Mouse (Mus musculus) cerebral cortex, adult 2 months (tissue): Measurements from ENCODE around the gene Trip4.

Experiments
- WGBS: fragments of 180-500 bp; shearing (Covaris S2); methylation state at CpG from one replicate; pipeline ENCODE4 v1.1.7; 2018; 5-methylcytosine and 5-hydroxymethylcytosine counted together

Trip4 gene

DNA sequence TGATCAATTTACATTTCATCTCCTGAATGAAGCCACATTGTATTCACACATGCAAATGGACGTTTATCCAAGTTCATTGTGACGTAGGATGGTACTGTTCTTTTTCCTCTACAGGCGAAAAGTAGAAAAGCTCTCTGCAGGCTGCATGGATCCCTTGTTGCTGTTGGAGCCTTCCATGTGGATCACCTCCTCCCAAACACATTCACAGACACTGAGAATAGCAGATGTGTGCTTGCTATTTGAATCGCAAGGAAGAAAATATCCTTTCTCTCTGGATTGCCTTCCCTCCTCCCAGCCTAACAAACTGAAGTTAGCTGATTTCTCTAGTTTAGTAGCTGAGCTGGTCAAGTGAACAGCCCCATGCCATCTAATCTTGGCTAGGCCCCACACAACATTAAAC lies 78.3 kb downstream of the Trip4 start:
- WGBS: 33% methylated on average over 4 of the region's 4 CpGs

DNA sequence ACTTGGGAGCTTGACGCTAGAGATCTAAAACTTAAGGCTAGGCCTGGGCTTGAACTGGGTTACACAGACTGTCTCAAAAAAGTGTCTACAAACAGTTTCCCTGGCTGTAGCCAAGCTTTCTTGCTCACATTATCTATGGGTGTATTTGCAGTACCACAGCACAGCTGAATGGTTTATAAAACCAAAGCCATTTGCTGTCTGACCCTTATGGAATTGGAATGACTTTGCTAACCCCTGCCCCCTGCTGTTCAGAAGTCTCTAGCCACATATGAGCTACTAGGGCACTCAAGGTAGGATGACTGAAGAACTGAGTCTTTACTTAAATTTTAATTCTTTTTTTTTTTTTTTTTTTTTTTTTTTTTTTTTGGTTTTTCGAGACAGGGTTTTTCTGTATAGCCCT lies 79.2 kb downstream of the Trip4 start:
- 58% methylated on average over 2 of the region's 2 CpGs for WGBS

DNA sequence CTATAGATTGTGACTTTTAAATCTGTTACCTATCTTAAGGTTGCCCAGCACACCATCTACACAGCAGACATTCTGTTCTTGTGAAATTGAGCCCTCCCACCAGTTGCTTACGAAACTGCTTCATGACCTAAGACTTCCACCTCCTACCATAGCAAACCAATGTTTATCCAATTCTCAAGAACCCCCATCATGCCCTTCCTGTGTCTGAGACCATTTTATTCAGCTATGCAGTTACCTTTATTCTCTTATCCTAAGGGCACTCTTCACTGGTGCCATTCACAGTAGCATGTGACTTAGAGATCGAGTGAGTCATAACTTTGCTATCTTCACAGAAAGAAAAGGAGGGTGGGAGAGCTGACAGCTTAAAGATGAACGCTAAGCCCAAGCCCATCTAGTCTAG lies 80.1 kb downstream of the Trip4 start:
- 43% methylated on average over 3 of the region's 3 CpGs for WGBS

DNA sequence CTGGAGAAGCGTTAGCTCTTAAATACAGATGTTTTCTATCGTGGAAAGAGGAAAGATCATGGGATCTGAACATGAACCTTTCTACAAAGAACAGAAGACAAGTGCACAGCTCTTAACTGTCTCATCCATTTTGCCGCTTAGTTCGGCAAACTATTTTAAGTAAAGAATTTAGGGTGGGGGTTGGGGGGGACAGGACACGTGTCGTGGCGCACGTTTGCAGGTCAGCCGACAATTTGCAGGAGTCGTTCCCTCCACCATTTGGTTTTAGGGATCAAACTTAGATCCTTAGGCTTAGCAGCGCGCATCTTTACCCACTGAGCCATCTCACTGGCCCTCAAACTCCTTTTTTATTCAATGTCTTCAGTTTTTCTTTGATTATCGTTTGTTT lies 80.6 kb downstream of the Trip4 start:
- WGBS: 3% methylated on average over 13 of the region's 13 CpGs

DNA sequence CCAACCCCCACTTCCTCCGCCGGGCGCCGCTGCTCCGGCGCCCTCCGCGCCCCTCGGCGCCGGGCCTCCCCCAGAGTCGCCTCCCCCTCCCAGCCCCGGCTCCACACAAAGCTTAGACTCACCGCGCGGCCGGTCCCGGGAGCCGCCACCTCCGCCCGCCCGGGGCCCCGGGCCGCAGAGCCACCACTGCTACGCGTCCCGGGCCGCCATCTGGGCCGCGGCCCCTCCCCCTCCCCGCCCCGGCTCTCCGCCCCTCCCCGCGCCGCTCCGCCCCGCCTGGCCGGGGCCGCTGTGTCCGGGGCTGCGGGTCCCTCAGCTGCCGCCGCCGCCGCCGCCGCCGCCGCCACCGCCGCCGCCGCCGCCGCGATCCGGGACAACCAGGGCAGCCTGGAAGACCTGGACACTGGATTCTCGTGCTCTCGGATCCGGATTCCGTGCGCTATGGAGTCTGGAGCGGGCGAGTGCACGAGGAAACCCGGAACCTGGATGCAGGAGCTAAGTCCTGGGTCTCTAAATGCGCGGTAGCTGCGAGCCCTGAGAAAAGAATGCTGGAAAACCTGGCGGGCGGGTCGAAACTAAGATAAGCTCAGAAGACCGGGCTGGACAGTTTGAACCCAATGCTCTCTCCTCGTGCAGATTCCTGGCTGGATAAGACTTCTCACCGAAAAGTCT lies 81.1 kb downstream of the Trip4 start, which contains the start of gene Zfp609:
Gene Zfp609 (minus strand): TSS at position 221 of the 672 bp plus-strand sequence.
- WGBS: 1% methylated on average over 68 of the region's 76 CpGs

DNA sequence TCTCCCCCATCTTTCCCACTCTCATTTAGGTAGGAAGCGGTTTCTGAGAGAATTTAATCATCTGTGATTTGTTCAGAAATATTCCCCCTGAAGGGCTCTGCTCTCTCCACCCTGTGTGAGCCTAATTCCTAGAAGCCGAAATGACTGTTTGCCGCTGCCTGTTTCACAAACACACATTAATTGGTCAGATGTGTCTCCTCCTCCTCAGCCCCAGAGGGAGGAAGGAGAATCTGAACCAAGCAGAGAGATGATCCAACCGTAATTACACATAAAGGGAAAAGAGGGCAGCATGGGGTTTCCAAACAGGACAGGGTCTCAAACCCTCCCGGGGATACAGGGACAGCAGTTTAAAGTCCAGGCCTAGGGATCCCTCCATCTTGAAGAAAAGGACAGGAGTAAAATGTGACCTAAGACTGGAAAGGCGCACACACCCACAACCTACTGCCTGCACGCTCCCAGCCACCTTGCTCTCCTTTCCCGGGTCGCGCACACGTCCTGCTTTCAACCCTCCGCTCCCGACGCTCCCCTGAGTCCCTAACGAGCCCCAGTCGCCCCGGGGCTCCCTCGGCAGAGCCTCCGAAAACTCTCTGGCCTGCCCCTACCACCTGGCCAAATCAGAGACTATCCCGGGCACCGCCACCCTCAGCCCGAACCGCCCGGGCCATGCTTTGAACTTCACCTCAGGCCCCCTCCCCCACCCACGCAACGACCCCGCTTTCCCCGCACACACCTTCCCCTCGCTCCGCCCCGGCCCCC lies 81.8 kb downstream of the Trip4 start:
- 2% methylated on average over 31 of the region's 31 CpGs for WGBS

DNA sequence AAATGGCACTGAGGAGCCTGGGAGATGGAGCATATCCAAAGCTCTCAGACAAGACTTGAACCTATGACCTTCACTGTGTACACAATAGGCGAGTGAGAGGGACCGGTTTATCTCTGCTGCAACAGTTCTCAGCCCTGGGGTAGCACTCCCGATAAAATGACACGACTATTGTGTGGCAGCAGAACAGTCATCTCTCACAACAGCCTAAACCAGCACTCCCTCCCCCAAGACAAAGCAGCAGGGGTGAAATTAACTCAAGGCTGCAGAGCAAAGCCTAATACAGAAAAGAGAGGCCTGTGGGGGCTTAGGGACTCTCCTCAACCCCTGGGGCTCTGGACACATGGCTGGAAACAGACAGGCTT lies 82.4 kb downstream of the Trip4 start:
- WGBS: 5% methylated on average over 4 of the region's 4 CpGs

DNA sequence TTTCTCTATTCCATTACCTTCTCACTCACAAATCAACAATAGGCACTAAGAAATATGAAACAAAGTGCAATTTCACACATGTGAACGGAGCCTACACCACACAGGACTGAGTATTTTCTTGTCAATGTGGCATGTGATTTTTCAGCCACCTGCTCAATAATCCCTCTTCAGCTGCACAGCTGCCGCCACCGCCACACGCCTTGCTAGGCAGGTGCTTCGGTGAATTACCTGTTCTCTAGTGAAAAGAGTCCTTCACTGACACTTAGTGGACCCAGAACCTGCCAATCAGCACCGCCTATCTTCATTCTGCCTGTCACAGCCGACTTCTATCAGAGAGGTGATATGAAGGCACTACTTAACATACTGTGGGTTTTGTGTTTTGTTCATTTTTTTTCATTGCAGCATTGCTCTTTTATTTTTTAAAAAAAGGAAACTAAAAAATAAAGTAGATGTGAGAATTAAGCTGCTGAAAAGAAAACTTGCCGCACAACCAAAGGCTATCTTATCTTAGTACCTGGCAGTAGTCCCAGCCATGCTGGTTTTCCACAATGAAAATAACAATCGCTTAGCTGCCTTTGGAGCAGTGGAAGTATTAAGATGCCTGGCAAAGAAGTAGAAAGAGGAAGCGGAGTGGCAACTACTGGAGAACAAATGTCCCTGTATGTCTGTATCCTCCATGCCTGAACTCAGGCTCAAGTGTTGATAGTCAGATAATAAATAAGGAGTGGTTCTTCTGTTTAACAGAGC lies 84.7 kb downstream of the Trip4 start:
- 36% methylated on average over 10 of the region's 10 CpGs for WGBS

DNA sequence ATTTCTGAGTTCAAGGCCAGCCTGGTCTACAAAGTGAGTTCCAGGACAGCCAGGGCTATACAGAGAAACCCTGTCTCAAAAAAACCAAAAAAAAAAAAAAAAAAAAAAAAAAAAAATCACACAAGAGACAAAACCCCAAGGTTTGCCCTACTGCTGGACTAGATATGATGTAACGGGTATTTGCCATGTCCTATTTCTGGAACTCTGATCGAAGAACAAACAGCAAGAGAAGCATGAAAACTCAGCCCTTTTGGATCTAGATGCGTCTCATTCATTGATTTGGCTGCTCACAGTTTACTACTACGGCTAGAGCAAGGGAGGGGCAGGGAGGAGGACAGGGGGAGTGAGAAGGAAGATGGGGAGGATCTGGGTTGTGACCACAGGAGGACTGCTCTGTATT lies 86.6 kb downstream of the Trip4 start:
- WGBS: 64% methylated on average over 4 of the region's 4 CpGs

DNA sequence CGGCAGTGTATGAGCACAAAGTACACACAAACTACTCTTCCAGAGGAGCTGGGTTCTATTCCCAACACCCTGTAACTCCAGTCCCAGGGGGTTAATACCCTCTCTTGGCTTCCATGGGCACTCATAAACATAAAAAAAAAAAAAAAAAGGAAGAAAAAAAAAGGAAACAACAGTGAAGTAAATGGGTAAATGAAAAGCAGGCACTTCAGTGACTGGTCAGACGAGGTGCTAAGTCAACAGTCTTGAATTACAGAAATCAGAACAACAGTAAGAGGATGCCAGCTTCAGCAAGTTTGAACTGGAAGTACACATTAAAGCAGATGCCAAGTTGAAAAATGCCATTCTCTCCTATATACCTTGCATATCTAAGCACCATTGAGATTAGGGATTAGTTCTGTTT lies 88.3 kb downstream of the Trip4 start:
- WGBS: 88% methylated on average over 2 of the region's 2 CpGs

DNA sequence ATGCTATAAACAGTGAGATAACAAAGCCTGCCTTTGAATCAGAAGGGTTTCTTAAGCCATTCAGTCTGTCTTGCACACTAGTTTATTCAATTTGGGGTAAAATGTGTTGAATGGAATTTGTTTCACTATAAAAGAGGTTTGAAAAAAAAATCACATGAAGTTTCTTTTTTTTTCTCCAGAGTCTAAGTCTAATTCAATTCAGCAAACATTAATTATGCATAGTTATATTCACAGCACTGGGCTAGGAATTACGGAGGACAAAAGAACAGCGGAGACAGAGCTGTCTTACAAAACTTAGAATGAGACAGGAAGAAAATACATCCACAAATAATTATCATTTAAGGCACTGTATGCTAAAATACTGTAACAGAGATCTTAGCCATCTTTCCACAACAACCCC lies 90.2 kb downstream of the Trip4 start:
- 31% methylated on average over 2 of the region's 2 CpGs for WGBS

DNA sequence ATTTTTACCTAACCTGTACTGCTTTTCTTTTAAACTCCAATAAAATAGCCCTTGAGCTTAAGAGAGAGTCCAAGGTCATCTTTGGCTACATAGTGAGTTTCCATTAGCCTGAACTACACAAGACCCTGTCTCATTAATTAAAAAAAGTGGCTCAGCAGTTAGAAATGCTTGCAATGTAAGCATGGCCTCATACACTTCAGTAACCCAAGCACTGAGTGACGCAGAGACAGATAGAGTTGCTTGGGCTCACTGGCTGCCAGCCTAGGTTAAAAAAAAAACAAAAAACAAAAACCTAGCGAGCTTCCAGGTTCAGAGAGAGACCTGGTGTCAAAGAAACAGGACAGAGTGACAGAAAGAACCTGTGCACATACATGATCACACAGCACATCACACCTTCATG lies 95.8 kb downstream of the Trip4 start:
- 56% methylated on average over 2 of the region's 2 CpGs for WGBS

DNA sequence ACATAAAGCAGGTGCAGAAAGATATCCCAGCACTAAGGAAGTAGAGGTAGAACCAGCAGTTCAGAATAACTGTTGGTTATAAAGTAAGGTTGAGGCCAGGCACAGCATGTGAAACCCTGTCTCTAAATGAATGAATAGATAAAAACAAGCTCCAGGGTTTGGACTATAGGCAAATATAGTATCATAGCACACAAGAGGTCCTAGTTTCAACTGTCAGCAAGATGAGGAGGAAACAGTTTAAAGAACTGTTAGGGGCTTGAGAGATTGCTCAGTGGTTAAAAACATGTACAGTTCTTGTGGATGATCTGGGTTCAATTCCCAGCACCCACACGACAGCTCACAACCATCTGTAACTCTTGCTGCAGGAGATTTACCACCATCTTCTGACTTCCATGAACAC lies 96.8 kb downstream of the Trip4 start:
- 86% methylated on average over 1 of the region's 1 CpGs for WGBS

DNA sequence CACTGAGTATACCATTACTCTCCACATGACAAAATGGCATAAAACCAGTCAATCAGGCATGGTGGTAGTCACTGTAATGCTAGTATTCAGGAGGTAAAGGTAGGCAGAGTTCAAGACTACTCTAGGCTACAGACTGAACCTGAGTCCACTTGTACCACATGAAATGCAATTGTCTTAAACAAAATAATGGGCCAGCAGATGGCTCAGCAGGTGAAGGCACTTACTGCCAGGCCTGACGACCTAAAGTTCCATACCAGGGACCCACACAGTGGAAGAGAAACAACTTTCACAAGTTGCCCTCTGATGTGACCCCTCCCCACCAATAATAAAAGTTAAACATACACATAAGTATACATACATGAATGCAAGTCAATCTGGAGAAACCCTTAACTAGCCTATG lies 100.8 kb downstream of the Trip4 start:
- WGBS: 82% methylated on average over 1 of the region's 1 CpGs

DNA sequence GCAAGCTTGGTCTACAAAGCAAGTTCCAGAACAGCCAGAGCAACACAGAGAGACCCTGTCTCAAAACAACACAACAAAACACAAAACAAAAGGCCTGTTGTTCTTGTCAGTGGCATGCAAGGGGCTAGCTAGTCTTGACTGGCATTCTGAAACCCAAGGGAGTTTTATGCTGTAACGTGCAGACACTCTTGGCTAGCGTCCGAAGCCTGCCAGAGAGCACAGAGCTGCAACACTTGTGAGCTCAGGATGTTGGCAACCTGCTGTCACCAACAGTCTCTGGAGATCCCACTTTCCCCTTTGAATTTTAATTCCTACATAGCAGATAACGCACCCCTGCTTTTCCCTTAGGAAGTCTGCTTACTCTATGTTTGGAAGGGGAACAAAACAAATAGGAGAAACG lies 101.3 kb downstream of the Trip4 start:
- 25% methylated on average over 5 of the region's 5 CpGs for WGBS

DNA sequence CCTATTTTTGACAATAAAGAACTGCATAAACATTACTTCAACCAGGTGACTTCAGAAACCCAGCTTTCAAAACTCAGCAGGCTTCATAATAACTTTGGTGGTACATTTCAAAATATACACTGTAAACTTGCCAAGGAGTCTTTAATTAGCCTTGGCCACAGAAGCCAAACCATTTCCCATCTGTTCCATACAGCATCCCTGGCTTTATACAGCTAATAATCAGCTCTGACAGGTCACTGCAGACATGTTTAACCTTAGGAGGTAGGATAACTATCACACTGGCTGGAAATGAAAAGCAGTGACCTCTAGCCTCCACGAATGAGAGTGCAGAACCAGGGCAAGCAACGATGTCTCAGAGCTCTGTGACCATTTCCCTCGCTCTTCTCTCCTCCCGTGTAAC lies 108.8 kb downstream of the Trip4 start:
- WGBS: 68% methylated on average over 4 of the region's 4 CpGs

DNA sequence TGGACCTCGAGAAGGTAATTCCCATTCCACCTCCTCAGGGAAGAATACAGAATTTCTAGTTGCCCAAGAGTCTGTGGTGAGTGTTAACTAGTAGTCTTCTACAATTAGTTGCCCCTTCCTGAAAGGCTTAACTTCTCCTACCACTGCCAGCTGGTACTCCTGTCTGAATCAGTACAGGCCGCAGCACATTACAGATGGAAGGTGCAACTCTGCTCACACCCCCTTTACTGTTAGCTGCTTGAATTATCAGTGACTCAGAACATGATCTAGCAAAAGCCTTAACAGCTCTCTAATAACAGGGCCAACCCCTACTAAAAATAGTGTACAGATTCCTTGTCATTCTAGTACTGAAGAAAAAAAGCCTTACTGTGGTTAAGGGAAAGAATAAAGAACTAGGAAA lies 112.9 kb downstream of the Trip4 start:
- WGBS: 70% methylated on average over 2 of the region's 2 CpGs

DNA sequence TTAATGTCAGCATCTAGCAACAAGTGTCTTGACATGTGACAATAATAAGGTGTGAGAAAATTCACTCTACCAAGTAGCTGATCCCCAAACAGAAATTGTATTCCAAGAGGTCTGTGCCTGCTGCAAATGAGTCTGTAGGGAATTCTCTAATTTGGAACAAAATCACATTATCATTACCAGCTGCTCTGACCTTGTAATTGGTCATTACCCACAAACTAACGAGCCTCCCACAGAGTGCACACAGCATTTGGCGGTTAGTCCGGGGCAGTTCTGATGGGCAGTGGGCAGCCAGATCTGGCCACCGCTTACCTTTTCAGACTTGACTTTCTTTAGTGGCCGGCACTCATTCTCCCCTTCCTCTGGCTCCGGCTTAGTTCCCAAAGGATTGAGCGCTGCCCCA lies 114.3 kb downstream of the Trip4 start:
- WGBS: 73% methylated on average over 7 of the region's 7 CpGs

DNA sequence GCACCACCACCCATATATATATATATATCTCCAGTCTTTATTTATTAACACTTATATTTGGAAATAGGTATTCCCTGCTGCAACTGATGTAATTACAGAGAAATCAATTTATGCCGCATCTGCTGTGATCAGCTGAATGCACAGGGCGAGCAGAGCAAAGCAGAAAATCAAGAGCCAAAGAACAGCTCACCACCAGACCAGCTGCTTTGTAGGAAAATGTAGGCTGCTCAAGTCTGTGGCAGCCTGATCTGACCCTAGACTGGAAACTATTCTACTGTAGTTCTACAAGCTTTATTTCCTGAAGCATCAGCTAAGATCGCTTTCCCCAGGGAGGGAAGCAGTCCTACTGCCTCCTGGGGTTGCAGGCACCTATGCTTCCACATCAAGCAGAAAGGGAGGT lies 115.1 kb downstream of the Trip4 start:
- WGBS: 38% methylated on average over 3 of the region's 3 CpGs

DNA sequence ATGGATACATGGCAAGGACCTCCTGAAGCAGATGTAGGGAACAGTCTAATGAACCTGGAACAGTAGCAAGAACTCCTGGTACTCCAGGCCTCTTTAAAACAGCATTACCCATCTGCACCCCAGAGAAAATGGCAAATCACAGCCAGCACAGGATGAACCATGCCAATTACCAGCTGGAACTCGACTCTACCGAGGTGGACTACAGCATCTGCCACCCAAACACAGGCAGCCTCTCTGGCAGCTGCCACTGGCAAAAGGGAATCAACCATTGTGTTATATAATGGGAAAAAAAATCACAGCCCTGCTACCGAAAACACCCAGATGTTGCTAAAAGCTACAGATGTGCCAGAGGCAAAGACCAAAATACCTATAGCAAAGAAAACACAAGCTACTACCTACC lies 115.5 kb downstream of the Trip4 start:
- WGBS: 31% methylated on average over 3 of the region's 3 CpGs

DNA sequence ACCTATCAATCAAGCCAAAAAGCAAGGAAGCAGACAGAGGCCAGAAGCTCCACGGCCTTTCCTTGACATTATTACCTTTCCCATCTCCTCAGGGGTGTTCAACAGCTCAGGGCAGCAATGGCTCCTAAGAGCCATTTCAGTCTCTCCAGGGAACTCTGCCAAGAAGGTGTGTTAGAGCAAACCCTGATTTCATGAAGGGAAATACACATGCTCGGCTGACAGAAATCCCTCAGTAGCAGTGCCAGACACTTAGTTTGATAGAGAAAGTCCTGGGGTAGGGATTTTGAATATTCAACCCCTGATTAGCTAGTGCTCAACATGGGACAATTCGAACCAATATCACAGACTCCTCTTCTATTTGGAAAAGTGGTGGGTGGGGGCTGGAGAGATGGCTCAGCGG lies 117.5 kb downstream of the Trip4 start:
- 72% methylated on average over 4 of the region's 4 CpGs for whole genome bisulfite sequencing

DNA sequence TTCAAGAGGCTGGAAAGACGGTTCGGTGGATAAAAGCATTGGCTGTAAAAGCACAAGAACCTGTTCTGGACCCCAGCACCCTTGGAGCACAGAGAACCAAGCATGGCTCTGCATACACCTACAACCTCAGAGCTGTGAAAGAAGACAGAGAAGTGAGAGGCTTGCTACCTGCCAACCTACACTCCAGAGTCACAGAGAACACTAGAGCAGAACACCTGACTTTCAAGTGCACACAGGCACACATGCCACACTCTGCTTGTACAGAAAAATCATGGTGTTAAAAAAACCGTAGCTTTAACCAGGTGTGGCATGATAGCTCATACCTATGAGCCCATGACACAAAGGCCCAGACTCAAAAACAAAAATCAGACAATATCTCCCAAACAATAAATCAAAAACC lies 118.8 kb downstream of the Trip4 start:
- WGBS: 88% methylated on average over 3 of the region's 3 CpGs

DNA sequence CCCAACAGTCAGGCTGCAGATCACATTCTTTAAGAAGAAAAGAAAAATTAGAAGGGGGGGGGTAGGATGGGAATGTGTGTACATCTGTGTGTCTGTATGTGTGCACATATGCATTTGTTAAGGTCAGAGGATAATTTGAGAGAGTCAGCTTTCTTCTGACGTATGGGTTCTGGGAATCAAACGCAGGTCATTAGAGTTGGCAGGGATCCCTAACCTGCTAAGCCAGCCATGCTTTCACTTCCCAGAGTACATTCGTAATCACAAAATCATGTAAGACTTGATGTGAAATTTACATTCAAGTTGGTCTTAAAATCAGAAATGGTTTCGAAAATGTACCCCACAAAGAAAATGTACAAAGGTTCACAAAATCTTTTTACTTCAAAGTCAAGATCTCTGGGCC lies 120.0 kb downstream of the Trip4 start:
- whole genome bisulfite sequencing: 83% methylated on average over 4 of the region's 4 CpGs
